Mouse (Mus musculus): ENCODE measurements around the gene Foxq1.
A peak's percentile ranks its signal among the peaks of the same experiment; 100 is the strongest.

The Foxq1 gene

DNA sequence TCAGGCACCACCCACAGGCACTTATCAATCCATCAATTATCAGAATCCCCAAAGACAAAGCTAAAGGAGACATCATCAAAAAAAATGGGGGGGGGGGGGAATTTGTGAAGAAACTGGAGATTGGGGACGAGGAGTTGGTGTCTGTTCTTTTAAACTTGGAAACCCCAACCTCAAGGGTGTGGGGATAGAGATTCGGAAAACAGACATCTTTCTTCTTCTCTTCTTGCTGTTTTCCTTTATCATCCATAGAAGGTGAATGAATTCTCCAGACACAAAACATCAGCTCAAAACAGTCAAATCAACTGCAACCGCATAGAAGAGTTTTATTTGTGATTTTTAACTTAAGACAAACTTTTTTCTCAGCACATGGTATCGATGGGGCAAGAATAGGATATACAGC, at the start of gene Foxq1:
Foxq1 (plus strand) TSS at position 301 of the 400 bp plus-strand sequence.
- no peak for DNase-seq (ENCODE audit: low spot score)

DNA sequence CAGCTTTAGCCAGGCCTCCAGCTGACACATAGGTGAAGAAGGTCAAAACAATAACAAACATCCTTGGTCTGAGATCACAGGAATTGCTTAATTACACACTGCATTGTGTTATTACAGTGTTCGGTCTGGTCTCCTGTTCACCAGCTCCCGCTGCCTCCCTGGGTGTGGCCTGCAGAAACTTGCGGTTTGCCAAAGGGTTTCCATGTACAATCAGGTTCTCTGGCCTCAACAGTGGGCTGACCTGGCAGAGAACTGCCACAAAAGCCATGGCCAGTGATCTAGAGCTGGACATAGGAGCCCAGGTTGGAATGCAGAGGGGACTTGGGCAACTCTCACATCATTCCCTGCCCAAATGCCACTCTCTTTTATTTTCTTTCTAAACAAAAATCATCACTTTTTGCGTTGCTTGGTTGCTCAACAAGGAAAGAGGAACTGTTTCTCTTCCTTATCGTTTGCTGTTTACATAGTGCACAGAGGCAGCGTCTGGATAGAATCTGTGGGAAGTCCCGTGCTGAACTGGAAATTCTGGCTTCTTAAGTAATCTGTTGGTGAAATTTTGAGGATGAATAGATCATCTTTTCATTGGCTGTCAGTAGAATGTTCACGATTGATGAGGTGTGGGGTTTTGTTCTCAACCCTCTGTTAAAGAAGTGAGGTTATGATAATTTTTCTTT, 49.3 kb upstream of the Foxq1 start:
- peak; percentile 29 for DNase-seq (ENCODE audit: low spot score)

DNA sequence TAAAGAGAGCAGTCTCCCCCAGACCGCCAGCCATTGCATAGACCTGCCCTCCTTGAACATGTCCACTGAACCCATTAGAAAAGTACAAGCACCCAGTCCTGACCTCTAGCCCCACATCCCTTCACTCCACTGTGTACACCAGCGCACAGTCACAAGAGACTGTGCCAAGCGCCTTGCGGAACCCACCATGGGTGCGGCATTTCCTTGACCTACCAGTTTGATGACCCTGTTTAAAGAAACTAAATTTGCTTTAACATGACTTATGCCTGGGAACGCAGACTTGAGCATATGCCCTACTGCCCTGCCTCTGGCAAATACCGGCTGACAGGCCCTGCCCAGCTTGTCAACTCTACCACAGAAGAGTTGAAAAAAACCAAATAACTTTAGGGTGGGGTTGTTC, 40.7 kb upstream of the Foxq1 start:
- no peak for DNase-seq (ENCODE audit: low spot score)

DNA sequence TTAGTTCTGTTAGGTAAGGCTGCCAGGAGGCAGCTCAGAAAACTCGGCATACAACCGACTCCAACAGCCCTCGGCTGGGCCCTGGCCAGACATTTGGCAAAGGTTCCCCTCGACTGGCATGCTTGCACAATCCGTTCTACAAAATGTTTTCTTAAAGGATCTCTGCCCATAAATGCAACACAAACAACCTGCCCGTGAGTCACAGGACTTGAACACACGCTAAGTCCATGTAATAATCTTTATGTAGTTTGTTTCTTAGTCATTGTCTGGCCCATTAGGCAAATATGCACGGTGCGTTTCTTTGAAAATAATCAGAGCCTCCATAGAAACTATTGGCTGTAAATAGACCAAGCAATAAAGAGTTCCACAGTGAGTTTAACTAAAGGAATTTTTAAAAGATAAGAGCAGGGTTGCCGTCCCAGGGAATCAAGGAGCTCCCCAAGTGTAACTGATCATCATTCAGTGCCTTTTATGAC, 37.5 kb upstream of the Foxq1 start:
- peak; percentile 77 for DNase-seq (ENCODE audit: low spot score)

GRCm38 (mm10) chr13:31518971-31519370, 37.0 kb upstream of the Foxq1 start:
- peak; percentile 35 for DNase-seq (ENCODE audit: low spot score)

DNA sequence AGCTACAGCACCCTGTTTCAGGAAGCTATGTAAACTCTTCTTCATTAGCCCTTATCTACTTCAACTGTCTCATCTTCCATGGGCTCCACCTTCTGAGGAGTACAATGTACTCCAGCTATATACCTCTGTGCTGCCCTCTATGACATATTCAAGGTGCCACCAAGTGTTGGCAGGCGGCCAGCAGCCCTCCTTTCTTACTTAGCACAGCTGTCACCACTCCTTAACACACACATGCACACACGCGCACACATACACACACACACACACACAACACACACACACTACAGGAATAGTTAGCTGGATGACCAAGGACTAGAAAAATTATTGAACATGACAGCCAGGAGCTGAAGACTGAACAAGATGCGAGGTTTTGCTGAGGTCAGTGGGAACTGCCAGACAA, 31.0 kb upstream of the Foxq1 start:
- DNase-seq (ENCODE audit: low spot score) = no peak

DNA sequence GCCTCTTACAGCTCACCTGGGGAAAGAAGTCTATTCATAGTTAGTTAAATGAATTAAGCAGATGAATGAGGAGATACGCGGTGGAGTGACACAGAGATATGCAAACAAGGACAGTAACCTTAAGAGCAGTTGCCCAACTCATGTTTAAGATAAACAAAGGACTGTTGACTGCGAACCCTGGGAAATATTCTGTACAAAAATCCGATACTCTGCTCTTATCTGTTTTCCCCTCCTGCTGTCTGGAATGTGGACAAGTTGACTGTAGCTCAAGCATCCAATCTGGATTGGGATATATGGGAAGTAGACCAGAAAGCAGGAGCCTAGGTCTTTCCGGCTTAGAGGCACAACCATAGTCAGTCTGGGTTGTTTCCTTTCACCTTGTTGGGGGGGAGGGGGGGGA, 24.7 kb upstream of the Foxq1 start:
- DNase-seq (ENCODE audit: low spot score) = no peak

DNA sequence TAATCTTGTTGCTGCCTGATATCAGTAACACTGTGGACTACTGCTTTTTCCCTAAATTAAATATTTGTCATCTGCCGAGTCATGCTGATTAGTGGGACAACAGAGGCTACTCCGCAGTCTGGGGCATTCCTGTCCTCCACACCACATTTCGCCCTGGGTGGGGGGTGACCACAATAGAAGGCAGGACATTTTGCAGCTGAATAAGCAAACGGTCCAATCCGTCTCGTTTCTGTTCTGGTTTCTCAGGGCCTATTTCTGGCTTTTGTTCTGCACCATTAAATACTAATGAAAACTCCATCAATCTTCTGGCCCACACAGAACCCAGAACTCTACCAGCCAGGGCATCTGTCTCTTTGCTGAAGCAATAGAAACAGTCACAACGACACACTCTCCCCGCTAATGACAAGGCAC, 24.3 kb upstream of the Foxq1 start:
- no peak for DNase-seq (ENCODE audit: low spot score)

DNA sequence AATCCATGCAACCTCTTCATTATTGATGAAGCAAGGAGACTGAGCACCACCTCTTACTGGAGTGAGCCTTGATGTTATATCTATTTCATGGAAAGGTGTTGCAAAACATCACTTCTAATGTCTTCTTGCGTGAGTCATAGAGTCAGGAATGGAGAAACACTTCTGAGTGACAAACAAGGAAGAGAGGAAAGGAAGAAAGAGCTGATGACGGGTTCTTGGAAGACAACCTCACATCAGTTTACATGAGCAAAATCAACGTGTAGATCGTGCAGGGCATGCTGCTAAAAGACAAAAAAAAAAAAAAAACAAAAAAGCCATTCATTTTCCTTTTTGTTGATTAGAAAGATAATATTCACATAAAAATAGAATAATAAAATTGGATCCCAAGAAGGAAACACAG, 21.2 kb upstream of the Foxq1 start:
- DNase-seq (ENCODE audit: low spot score) = no peak

DNA sequence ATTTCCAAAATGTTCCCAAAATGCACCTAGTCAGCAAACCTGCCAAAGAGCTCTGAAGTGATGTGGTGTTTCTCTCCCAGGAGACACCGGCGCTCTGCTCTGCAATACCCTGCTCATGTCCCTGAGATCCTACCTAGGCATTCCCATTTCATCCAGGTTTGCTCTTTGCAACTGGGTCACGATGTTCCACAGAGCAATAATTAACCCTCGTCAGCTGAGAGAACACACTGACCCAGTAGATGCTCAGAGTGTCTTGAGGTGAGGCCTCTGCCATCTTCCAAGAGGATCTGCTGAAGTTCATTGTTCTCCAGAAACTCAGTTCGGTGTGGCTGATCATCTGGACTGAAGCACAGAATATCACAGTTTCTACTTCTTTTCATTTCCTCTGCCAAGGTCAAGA, 12.9 kb upstream of the Foxq1 start:
- no peak for DNase-seq (ENCODE audit: low spot score)

DNA sequence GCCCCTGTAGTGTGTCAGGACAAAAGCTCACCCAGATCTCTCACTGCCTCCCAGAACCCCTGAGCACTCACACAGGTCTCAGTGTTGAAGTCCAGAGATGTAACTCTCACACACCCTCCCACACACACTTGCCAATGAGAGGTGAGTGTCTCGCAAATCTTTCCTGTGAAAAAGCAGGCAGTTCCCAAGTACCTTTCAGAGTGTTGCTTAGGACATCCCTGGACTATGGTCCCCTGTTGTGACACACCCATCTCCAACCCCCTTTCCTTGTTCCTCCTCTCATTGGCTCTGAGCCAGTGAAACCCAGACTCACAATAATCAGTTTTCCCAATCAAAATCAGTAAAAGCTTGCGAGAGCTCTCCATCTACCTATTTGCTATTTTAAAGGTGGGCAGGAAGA, 9.2 kb upstream of the Foxq1 start:
- no peak for DNase-seq (ENCODE audit: low spot score)

DNA sequence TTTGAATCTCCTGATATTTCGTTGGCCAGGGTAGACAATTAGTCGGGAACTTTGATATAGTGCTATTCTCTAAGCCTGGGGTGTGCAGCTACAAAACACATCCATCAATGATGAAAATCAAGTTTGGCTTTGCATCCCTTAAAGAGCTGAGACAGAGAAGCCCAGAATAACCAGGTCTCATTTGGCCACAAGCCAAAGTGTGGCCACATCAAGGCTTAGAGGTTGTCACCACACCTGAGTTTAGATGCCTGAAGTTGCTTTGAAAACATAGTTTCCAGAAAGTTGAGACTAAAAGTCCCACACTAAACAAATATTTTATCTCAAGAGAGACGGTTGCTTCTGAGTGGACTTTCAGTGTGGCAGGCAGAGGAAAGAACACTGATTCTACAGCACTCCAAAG, 8.7 kb upstream of the Foxq1 start:
- DNase-seq (ENCODE audit: low spot score) = no peak

GRCm38 (mm10) chr13:31547610-31548009, 8.3 kb upstream of the Foxq1 start:
- peak; percentile 83 for DNase-seq (ENCODE audit: low spot score)

DNA sequence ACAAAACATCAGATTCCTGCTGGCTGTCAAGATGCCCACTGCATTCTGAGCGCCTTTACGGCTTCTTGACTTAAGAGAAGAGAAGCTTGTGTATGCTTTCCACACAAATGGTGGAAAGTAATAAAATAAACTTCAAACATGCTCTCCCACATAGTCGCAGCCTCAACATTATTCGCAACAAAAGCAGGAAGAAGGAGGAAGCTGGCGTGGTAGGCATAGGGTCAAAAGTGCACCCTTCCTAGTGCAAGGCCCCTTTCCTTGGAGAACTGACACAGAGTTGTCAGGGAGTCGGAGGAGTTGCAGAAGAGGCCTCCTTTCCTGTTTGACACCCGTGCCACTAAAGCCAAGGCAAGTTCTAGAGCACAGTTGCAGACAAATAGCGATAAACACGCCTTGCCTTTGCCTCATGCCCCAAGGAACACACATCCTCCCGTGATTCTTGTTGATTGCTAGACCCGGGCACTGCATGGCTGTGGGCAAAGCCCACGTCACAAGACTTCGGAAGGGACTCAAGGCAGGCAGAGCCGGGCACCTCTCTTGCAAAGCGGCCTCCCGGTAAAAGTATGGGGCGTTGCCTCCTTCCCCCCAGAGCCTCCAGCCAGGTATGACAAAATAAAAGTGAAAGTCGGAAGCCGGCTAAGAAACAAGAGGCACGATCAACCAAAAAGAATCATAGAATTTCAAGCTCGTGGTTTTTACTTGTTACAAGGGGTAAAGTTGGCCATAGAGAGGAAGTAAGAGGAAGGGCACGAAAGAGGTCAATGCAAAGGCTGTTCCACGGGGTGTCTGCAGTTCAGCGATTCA, 1.2 kb downstream of the Foxq1 start:
- DNase-seq (ENCODE audit: low spot score) = peak; percentile 17

- DNase-seq (ENCODE audit: low spot score) = peak; percentile 77
These were observed 2.0 kb downstream of the Foxq1 start for GRCm38 (mm10) chr13:31557768-31558520.

DNA sequence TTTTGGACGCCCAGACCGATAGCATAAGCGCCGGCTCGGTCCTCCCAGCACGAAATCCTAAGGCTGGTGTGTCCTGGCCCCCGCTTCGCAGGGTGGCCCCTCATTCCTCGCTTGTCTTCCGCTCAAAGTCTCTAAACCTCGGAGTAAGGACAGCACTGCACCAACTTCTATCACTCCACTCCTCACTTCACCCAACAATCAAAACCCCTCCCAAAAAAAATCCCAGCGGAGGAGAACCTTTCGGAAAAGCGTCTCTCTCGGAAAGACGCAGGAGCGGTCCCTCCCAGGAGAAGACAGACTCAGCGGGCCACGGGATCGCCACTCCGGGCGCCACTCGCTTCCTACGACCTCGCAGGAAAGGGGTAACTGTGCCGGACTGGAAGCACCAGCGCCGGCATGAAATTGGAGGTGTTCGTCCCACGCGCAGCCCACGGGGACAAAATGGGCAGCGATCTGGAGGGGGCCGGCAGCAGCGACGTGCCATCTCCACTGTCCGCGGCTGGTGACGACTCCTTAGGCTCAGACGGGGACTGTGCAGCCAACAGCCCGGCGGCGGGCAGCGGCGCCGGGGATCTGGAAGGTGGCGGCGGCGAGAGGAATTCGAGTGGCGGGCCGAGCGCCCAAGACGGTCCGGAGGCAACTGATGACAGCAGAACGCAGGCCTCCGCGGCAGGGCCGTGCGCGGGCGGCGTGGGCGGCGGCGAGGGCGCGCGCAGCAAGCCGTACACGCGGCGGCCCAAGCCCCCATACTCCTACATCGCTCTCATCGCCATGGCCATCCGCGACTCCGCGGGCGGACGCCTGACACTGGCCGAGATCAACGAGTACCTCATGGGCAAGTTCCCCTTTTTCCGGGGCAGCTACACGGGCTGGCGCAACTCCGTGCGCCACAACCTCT, 2.8 kb downstream of the Foxq1 start, which contains the start of gene A530084C06Rik:
A530084C06Rik (minus strand) TSS at position 813 of the 898 bp plus-strand sequence.
- DNase-seq (ENCODE audit: low spot score) = peak; percentile 37

DNA sequence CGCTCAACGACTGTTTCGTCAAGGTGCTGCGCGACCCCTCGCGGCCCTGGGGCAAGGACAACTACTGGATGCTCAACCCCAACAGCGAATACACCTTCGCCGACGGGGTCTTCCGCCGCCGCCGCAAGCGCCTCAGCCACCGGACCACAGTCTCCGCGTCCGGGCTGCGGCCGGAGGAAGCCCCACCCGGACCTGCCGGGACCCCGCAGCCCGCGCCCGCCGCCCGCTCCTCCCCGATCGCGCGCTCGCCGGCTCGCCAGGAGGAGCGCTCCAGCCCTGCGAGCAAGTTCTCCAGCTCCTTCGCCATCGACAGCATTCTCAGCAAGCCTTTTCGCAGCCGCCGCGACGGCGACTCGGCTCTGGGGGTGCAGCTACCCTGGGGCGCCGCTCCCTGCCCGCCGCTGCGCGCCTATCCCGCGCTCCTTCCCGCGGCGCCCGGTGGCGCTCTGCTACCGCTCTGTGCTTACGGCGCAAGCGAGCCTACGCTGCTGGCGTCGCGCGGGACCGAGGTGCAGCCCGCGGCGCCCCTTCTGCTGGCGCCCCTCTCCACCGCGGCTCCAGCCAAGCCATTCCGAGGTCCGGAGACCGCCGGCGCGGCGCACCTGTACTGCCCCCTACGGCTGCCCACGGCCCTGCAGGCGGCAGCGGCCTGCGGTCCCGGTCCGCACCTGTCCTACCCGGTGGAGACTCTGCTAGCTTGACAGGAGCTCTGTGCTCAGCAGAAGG, 3.6 kb downstream of the Foxq1 start:
- peak; percentile 71 for DNase-seq (ENCODE audit: low spot score)

DNA sequence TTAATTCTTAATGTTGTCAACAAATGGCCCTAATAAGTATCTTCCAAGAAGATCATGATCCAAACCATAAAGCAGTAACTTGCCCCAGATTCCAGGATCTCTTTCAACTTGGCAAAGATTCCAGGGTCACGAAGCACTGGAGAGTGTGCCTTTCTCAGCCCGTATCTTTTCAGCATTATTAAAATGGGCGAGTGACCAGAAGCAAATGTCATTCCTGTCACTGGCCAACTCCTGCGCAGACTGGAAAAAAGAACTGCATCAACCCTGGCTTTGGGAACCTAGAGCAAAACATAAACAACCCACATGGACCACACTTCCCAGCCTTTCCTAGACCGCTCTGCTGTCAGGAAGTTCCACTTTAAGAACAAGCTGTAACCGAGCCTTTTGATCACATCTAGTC, 8.5 kb downstream of the Foxq1 start:
- DNase-seq (ENCODE audit: low spot score) = peak; percentile 14

DNA sequence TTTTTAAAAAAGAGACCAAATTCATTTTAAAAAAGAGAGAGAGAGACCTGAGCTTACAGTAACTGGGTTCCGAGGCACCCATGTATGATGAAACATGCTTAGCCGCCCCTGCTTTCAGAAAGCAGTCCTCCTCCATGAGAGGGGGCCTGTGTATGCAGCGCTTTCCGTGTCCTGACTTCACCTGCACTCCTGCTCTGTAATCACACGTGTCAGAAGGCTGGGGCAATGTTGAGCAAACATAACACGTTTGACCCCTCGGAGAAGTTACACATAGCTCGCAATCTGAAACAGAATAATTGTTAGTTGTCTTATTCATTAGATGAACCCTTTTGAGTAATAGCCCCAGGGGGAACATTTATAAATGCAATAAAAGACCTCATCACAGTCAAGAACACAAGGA, 11.2 kb downstream of the Foxq1 start:
- no peak for DNase-seq (ENCODE audit: low spot score)

DNA sequence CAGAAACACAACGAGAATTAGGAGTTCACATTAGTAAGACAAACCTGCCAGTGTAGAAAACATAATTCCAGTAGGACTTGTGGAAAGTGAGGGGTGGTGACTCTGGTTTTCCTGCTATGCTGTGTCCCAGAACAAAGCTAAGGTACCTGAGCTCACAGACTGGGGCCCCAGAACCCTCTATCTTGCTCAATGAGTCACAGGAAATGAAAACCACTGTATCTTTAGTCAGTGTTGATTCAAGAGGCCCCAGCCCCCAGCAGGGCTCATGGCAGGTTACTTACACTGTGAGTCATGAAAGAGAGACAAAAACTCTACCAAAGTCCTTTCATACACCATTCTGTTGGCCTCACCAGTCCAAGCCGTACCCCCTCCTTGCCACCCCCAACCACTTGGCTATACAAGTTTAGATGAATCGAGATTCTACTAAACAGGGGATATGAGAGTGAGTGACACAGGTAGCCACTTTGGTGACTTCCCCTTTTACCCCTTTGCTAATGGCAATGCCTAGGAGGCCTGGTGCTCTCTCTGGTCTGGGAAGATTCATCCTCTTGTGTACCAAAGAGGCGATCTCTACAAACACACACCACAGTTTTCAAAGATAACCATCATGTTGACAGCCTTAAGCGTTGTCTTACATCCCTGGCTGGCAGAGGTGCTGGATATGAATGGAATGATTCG, 11.8 kb downstream of the Foxq1 start:
- no peak for DNase-seq (ENCODE audit: low spot score)

Data from lung, postnatal 25 days (tissue).